Mouse (Mus musculus) A20 (cell line): ENCODE measurements at regions not wholly inside any gene's neighbourhood (a gene's known extent, or its start where the extent isn't known, plus 50 kb on each side); places are given as distances from the start of the nearest gene placed in this dataset.

Experiments used
- DNase-seq: peaks from one replicate; pipeline ENCODE4 v3.0.0-alpha.2; 2011; ENCODE audit warnings: low read depth, low spot score

GRCm38 (mm10) chr12:97717812-97718211 is 541.4 kb downstream of the Galc start:
- DNase-seq, result no peak
